Mouse (Mus musculus) hindbrain, embryonic 11.5 days (tissue): ENCODE results near the gene Rab25. TPM values are rescaled to one million over a fixed set of nuclear protein-coding genes. Genes with fewer than 3 reads are reported as not detected.

Experiments
- microRNA counts: library from miRNA; unstranded; fragments of <30 nt; microRNA quantifications from one replicate; lab custom pipeline; 2015
- polyA plus RNA-seq: library from polyadenylated mRNA; unstranded; fragments of >200 nt; fragmentation: Nextera tagmentation; extraction: Ambion mirVana; gene quantifications from 2 replicates; pipeline ENCODE4 v1.2.1, GENCODE M21; 2014

Gene Rab25
- polyA plus RNA-seq, 1 experiment from 2014 or later: 1.8 TPM

MicroRNA genes within 50 kb of the gene (microRNA counts, 519-probe panel; counts per million panel counts)
- not detected for microRNA mmu-miR-1905 (lab: Ali Mortazavi, UCI)

Other genes starting within 250 kb of the Rab25 start
- 69.4 and 71.5 TPM in 2 replicates for gene Glmp, start 223.3 kb downstream of the Rab25 start, polyA plus RNA-seq
- gene Tmem79, start 212.2 kb downstream of the Rab25 start, polyA plus RNA-seq: 1.7 TPM in 2 replicates
- gene Smg5, start 212.0 kb downstream of the Rab25 start, polyA plus RNA-seq: 42.0 and 44.5 TPM in 2 replicates
- gene Paqr6, start 183.7 kb downstream of the Rab25 start, polyA plus RNA-seq: 1.3 and 1.6 TPM in 2 replicates
- 0.26 TPM in 1 of 2 replicates, not detected in the other for gene Bglap3, start 175.6 kb downstream of the Rab25 start, polyA plus RNA-seq
- gene Bglap2, start 169.6 kb downstream of the Rab25 start, polyA plus RNA-seq: not detected in 2 replicates
- gene Bglap, start 163.8 kb downstream of the Rab25 start, polyA plus RNA-seq: not detected in 2 replicates
- gene Pmf1, start 138.0 kb downstream of the Rab25 start, polyA plus RNA-seq: 108 and 109 TPM in 2 replicates
- gene Slc25a44, start 123.2 kb downstream of the Rab25 start, polyA plus RNA-seq: 22.1 and 23.7 TPM in 2 replicates
- 5.7 and 7.8 TPM in 2 replicates for gene Sema4a, start 87.1 kb downstream of the Rab25 start, polyA plus RNA-seq
- 22.5 and 22.8 TPM in 2 replicates for gene Lmna, start 38.3 kb downstream of the Rab25 start, polyA plus RNA-seq
- 45.9 and 51.9 TPM in 2 replicates for gene Mex3a, start 15.9 kb downstream of the Rab25 start, polyA plus RNA-seq
- gene Lamtor2, start 4.8 kb upstream of the Rab25 start, polyA plus RNA-seq: 76.1 and 93.9 TPM in 2 replicates
- gene Ubqln4, start 5.5 kb upstream of the Rab25 start, polyA plus RNA-seq: 62.6 and 66.3 TPM in 2 replicates
- gene Ssr2, start 27.6 kb upstream of the Rab25 start, polyA plus RNA-seq: 152 and 169 TPM in 2 replicates
- 149 and 181 TPM in 2 replicates for gene Arhgef2, start 57.7 kb upstream of the Rab25 start, polyA plus RNA-seq
- gene Rxfp4, start 104.8 kb upstream of the Rab25 start, polyA plus RNA-seq: not detected in 2 replicates
- 103 and 105 TPM in 2 replicates for gene Khdc4, start 137.5 kb upstream of the Rab25 start, polyA plus RNA-seq
- gene Rit1, start 168.5 kb upstream of the Rab25 start, polyA plus RNA-seq: 44.6 and 48.4 TPM in 2 replicates
- gene Syt11, start 226.9 kb upstream of the Rab25 start, polyA plus RNA-seq: 137 and 151 TPM in 2 replicates